Mouse (Mus musculus): ENCODE data around the gene Usp37. TPM values are rescaled to one million over a fixed set of nuclear protein-coding genes. Genes with fewer than 3 reads are reported as not detected.
A peak's percentile ranks its signal among the peaks of the same experiment; 100 is the strongest.
"Not testable (repeated sequence)": the region's sequence is repeated elsewhere in the genome, so short reads cannot be mapped to it uniquely, and the experiment has no call there.

The Usp37 gene
- total and polyA plus RNA-seq, 2 experiments from 2014 or later = 18.5 to 19.3 TPM

- no peak overlapping the region for H3K4me3 ChIP-seq (ENCODE audit: low read depth, low read length)
- peaks cover 63% of the 10 kb centered on the region for H3K36me3 ChIP-seq (ENCODE audit: insufficient read depth, low read length)
- H3K4me1 ChIP-seq (ENCODE audit: insufficient read depth, low read length) = no peaks in the 10 kb centered on the region
- WGBS = 94% methylated on average over 4 of the region's 4 CpGs
- H3K27me3 ChIP-seq (ENCODE audit: insufficient read depth, low read length) = no peaks in the 10 kb centered on the region
- H3K4me2 ChIP-seq (ENCODE audit: low read depth, low read length, poor library complexity, severe bottlenecking) = no peak overlapping the region
- no peak for DNase-seq (ENCODE audit: low spot score)
- H3K9ac ChIP-seq (replicated peaks; ENCODE audit: low read length, poor library complexity, severe bottlenecking) = no peak overlapping the region
- ATAC-seq (ENCODE audit: low FRiP score) = no peak
- no peak overlapping the region for H3K27ac ChIP-seq (ENCODE audit: low read depth, low read length)
- TF ChIP-seq CTCF (IDR thresholded peaks at IDR 0.05) = no peak
- no peaks in the 10 kb centered on the region for H3K9me3 ChIP-seq (ENCODE audit: low read length)
Measured at GRCm38 (mm10) chr1:74524746-74525145, 19.3 kb downstream of the Usp37 start.

GRCm38 (mm10) chr1:74519875-74520274 lies 24.2 kb downstream of the Usp37 start:
- DNase-seq (ENCODE audit: low spot score) (no peak), ATAC-seq (ENCODE audit: low FRiP score) (no peak)
- Histone ChIP-seq H3K4me1 (ENCODE audit: insufficient read depth, low read length) (no peaks in the 10 kb centered on the region), H3K4me3 (ENCODE audit: low read depth, low read length) (no peak overlapping the region), H3K4me2 (ENCODE audit: low read depth, low read length, poor library complexity, severe bottlenecking) (no peak overlapping the region), H3K27me3 (ENCODE audit: insufficient read depth, low read length) (no peaks in the 10 kb centered on the region), H3K36me3 (ENCODE audit: insufficient read depth, low read length) (peaks cover 33% of the 10 kb centered on the region), H3K9ac (replicated peaks; ENCODE audit: low read length, poor library complexity, severe bottlenecking) (no peak overlapping the region), H3K9me3 (ENCODE audit: low read length) (no peaks in the 10 kb centered on the region), H3K27ac (ENCODE audit: low read depth, low read length) (no peak overlapping the region)
- no peak for TF ChIP-seq CTCF (IDR thresholded peaks at IDR 0.05)

GRCm38 (mm10) chr1:74512999-74513398 lies 31.1 kb downstream of the Usp37 start:
- H3K27me3 ChIP-seq (ENCODE audit: insufficient read depth, low read length); H3K27ac ChIP-seq (ENCODE audit: low read depth, low read length); H3K36me3 ChIP-seq (ENCODE audit: insufficient read depth, low read length); ATAC-seq (ENCODE audit: low FRiP score); H3K4me3 ChIP-seq (ENCODE audit: low read depth, low read length); H3K4me1 ChIP-seq (ENCODE audit: insufficient read depth, low read length); H3K4me2 ChIP-seq (ENCODE audit: low read depth, low read length, poor library complexity, severe bottlenecking); H3K9ac ChIP-seq (replicated peaks; ENCODE audit: low read length, poor library complexity, severe bottlenecking); DNase-seq (ENCODE audit: low spot score); H3K9me3 ChIP-seq (ENCODE audit: low read length): not testable (repeated sequence)
- 95% methylated on average over 1 of the region's 1 CpGs for WGBS

- Histone ChIP-seq H3K9ac (replicated peaks; ENCODE audit: low read length, poor library complexity, severe bottlenecking) (no peak overlapping the region), H3K27ac (ENCODE audit: low read depth, low read length) (no peak overlapping the region), H3K4me3 (ENCODE audit: low read depth, low read length) (no peak overlapping the region), H3K36me3 (ENCODE audit: insufficient read depth, low read length) (no peaks in the 10 kb centered on the region), H3K4me2 (ENCODE audit: low read depth, low read length, poor library complexity, severe bottlenecking) (no peak overlapping the region), H3K4me1 (ENCODE audit: insufficient read depth, low read length) (peaks cover 11% of the 10 kb centered on the region; the same call in 1 of the 2 replicates), H3K9me3 (ENCODE audit: low read length) (no peaks in the 10 kb centered on the region), H3K27me3 (ENCODE audit: insufficient read depth, low read length) (no peaks in the 10 kb centered on the region)
- no peak for TF ChIP-seq CTCF (IDR thresholded peaks at IDR 0.05)
- ATAC-seq (ENCODE audit: low FRiP score) (no peak), DNase-seq (ENCODE audit: low spot score) (no peak)
- WGBS = 97% methylated on average over 5 of the region's 5 CpGs
Measured at GRCm38 (mm10) chr1:74511306-74511705, 32.8 kb downstream of the Usp37 start.

GRCm38 (mm10) chr1:74507780-74508179 lies 36.3 kb downstream of the Usp37 start:
- Histone ChIP-seq H3K27ac (ENCODE audit: low read depth, low read length) (no peak overlapping the region), H3K4me3 (ENCODE audit: low read depth, low read length) (no peak overlapping the region), H3K27me3 (ENCODE audit: insufficient read depth, low read length) (no peaks in the 10 kb centered on the region), H3K9me3 (ENCODE audit: low read length) (no peaks in the 10 kb centered on the region), H3K4me1 (ENCODE audit: insufficient read depth, low read length) (peaks cover 11% of the 10 kb centered on the region; the same call in 1 of the 2 replicates), H3K4me2 (ENCODE audit: low read depth, low read length, poor library complexity, severe bottlenecking) (no peak overlapping the region), H3K36me3 (ENCODE audit: insufficient read depth, low read length) (no peaks in the 10 kb centered on the region), H3K9ac (replicated peaks; ENCODE audit: low read length, poor library complexity, severe bottlenecking) (no peak overlapping the region)
- no peak for ATAC-seq (ENCODE audit: low FRiP score)
- DNase-seq (ENCODE audit: low spot score) = no peak
- 98% methylated on average over 2 of the region's 2 CpGs for WGBS
- TF ChIP-seq CTCF (IDR thresholded peaks at IDR 0.05) = no peak

DNA sequence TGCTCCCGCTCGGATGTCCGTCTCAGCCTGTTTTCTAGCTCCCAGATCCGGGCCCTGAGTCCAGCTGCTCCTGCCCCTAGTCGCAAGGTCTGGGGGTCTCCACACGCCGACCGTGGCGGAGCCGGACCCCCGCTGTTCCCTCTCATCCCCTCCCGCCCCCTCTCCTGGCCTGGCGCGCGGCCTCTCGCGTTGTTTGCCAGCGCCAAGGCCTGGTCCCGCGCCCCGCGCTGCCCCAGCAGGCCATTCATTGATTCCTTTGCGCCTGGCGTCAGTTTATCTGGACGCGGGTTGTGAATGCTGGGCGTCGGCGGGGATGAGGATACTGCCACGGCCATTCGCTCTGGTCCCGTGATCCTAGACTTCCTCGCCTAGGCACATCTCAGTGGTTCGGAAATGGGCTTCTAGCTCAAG lies 37.6 kb downstream of the Usp37 start:
- Histone ChIP-seq H3K36me3 (ENCODE audit: insufficient read depth, low read length) (no peaks in the 10 kb centered on the region), H3K4me1 (ENCODE audit: insufficient read depth, low read length) (peaks cover 11% of the 10 kb centered on the region; the same call in 1 of the 2 replicates), H3K9ac (replicated peaks; ENCODE audit: low read length, poor library complexity, severe bottlenecking) (peak overlapping the region; percentile 83), H3K9me3 (ENCODE audit: low read length) (no peaks in the 10 kb centered on the region), H3K4me3 (ENCODE audit: low read depth, low read length) (peak overlapping the region; percentile 73), H3K27ac (ENCODE audit: low read depth, low read length) (peak overlapping the region; percentile 87), H3K4me2 (ENCODE audit: low read depth, low read length, poor library complexity, severe bottlenecking) (peak overlapping the region; percentile 56), H3K27me3 (ENCODE audit: insufficient read depth, low read length) (no peaks in the 10 kb centered on the region)
- no peak for TF ChIP-seq CTCF (IDR thresholded peaks at IDR 0.05)
- ATAC-seq (ENCODE audit: low FRiP score) = peak; percentile 61
- DNase-seq (ENCODE audit: low spot score) = peak; percentile 71
- WGBS = under 1% methylated on average over 34 of the region's 34 CpGs

Measured in midbrain, postnatal 0 days (tissue).